ENCODE assay signal across 11 mouse cellular contexts in the genomic region with DNA sequence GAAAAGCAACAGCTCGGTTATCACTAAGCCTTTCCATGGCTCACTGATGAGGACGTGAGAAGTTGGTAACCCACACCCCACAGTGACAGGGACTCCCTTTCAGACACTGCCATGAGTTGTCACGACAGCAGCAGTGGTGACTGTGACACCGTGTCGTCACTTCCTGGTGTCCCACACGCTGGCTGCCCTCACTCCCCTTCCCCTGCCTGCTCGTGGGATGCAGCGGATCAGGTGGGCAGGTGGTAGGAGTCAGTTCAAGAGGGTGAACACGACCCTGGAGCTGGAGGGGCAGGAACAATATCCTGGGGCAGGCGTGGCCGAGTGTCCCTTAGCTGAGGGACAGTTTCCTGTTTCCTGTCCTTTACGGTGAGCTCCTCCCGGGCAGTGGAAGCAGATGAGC.
DNase-seq lines count a peak whose midpoint lies in the region; ATAC-seq and TF ChIP-seq lines count a peak whose summit lies in the region.
"Had no signal": no experiment of that assay in that cellular context is flagged by ENCODE, and none has a peak within 500 bp of the region (broad histone marks: within the 10 kb centered on the region; RNA-seq: fewer than 3 reads in every experiment).

No protein-coding gene starts in this region.

- WGBS in heart, embryonic 11.5 days (ENCODE audit: insufficient replicate concordance) = 36% methylated on average over 13 of the region's 13 CpGs
- WGBS in lung, postnatal 0 days = 31% methylated on average over 13 of the region's 13 CpGs
- 60% methylated on average over 13 of the region's 13 CpGs for WGBS in embryonic facial prominence, embryonic 14.5 days

- no peak for TF ChIP-seq CTCF in lung, postnatal 0 days (IDR thresholded peaks at IDR 0.05)

- H3ac ChIP-seq in myocyte (ENCODE audit: control insufficient read depth, insufficient read length) = no peak overlapping the region

- peaks cover 29% of the 10 kb centered on the region for H3K4me1 ChIP-seq in heart, embryonic 11.5 days (ENCODE audit: control insufficient read depth, insufficient read depth, low read length)
- H3K4me1 ChIP-seq in lung, postnatal 0 days (ENCODE audit: insufficient read depth, low read depth, low read length) = peaks cover 5% of the 10 kb centered on the region; the same call in 1 of the 2 replicates
- peaks cover 39% of the 10 kb centered on the region for H3K4me1 ChIP-seq in embryonic facial prominence, embryonic 14.5 days (ENCODE audit: control insufficient read depth, insufficient read depth, low read length)

- H3K27me3 ChIP-seq in heart, embryonic 11.5 days (ENCODE audit: control insufficient read depth, insufficient read depth, low read length) = no peaks in the 10 kb centered on the region
- no peaks in the 10 kb centered on the region for H3K27me3 ChIP-seq in lung, postnatal 0 days (replicated peaks; ENCODE audit: insufficient read depth, low read length)
- H3K27me3 ChIP-seq in embryonic facial prominence, embryonic 14.5 days (replicated peaks; ENCODE audit: control insufficient read depth, insufficient read depth, low read length) = no peaks in the 10 kb centered on the region
- no peaks in the 10 kb centered on the region for H3K27me3 ChIP-seq in myocyte (ENCODE audit: control insufficient read depth, insufficient read depth, insufficient read length)
- H3K27me3 ChIP-seq: CH12.LX had no signal

- H3K9ac ChIP-seq in heart, embryonic 11.5 days (ENCODE audit: low read depth, low read length) = peak overlapping the region; percentile 49; the same call in 1 of the 2 replicates
- no peak overlapping the region for H3K9ac ChIP-seq in lung, postnatal 0 days (replicated peaks; ENCODE audit: low read depth)
- 0 out of 2 replicates have a peak overlapping the region, but pooled peaks have one; percentile 27 for H3K9ac ChIP-seq in embryonic facial prominence, embryonic 14.5 days (ENCODE audit: low read depth, low read length)
- H3K9ac ChIP-seq: lung, embryonic 14.5 days had no signal

- no peak for TF ChIP-seq EP300 in lung, postnatal 0 days (IDR thresholded peaks at IDR 0.05)

- no peaks in the 10 kb centered on the region for H3K79me2 ChIP-seq in myocyte (ENCODE audit: control insufficient read depth, insufficient read depth)

- no peak for DNase-seq in heart, postnatal 36 days
- no peak for DNase-seq in lung, postnatal 0 days (ENCODE audit: low spot score)
- DNase-seq in lung, adult 18-20 months = no peak
- no peak for DNase-seq in embryonic facial prominence, embryonic 14.5 days (ENCODE audit: low spot score)
- no peak for DNase-seq in spleen, postnatal 36 days (ENCODE audit: low spot score in 2 of 2)
- DNase-seq in frontal cortex, adult 2 months (ENCODE audit: extremely low spot score in 1 of 2, low spot score in 1 of 2) = no peak

- H3K4me3 ChIP-seq in heart, embryonic 11.5 days (ENCODE audit: low read depth, low read length) = no peak overlapping the region
- no peak overlapping the region for H3K4me3 ChIP-seq in lung, postnatal 0 days (ENCODE audit: low read depth, low read length)
- H3K4me3 ChIP-seq in embryonic facial prominence, embryonic 14.5 days (ENCODE audit: low read depth, low read length) = no peak overlapping the region
- H3K4me3 ChIP-seq in myocyte = no peak overlapping the region

- H3K9me3 ChIP-seq in heart, embryonic 11.5 days (replicated peaks; ENCODE audit: control insufficient read depth, low read length) = no peaks in the 10 kb centered on the region
- no peaks in the 10 kb centered on the region for H3K9me3 ChIP-seq in lung, postnatal 0 days (ENCODE audit: low read length)
- no peaks in the 10 kb centered on the region for H3K9me3 ChIP-seq in embryonic facial prominence, embryonic 14.5 days (ENCODE audit: control insufficient read depth, low read length)

- H3K27ac ChIP-seq in heart, embryonic 11.5 days (ENCODE audit: low read depth, low read length) = peak overlapping the region; percentile 15; the same call in 1 of the 2 replicates
- no peak overlapping the region for H3K27ac ChIP-seq in lung, postnatal 0 days (ENCODE audit: low read length)
- H3K27ac ChIP-seq in embryonic facial prominence, embryonic 14.5 days (replicated peaks; ENCODE audit: low read depth, low read length) = peak overlapping the region; percentile 66; the same call in 1 of the 2 replicates

- intact Hi-C loops in heart, postnatal 36 days (cut with DNase I) = no loop called here

- H3K36me3 ChIP-seq in heart, embryonic 11.5 days (ENCODE audit: control insufficient read depth, insufficient read depth, low read length) = no peaks in the 10 kb centered on the region
- H3K36me3 ChIP-seq in lung, postnatal 0 days (ENCODE audit: insufficient read depth, low read length) = no peaks in the 10 kb centered on the region
- no peaks in the 10 kb centered on the region for H3K36me3 ChIP-seq in embryonic facial prominence, embryonic 14.5 days (ENCODE audit: control insufficient read depth, insufficient read depth, low read length)
- H3K36me3 ChIP-seq in myocyte (ENCODE audit: control insufficient read depth, insufficient read depth) = no peaks in the 10 kb centered on the region

- no peak overlapping the region for H3K4me2 ChIP-seq in heart, embryonic 11.5 days
- no peak overlapping the region for H3K4me2 ChIP-seq in lung, postnatal 0 days (replicated peaks; ENCODE audit: low read depth, low read length)
- H3K4me2 ChIP-seq in embryonic facial prominence, embryonic 14.5 days (ENCODE audit: low read depth, low read length) = no peak overlapping the region
- peak overlapping the region; percentile 59 for H3K4me2 ChIP-seq in myocyte (ENCODE audit: low read depth)
- H3K4me2 ChIP-seq: lung, embryonic 14.5 days had no signal

- no peak for ATAC-seq in heart, embryonic 11.5 days (replicated peaks; ENCODE audit: insufficient number of reproducible peaks, low FRiP score, low TSS enrichment)
- peak; percentile 43 for ATAC-seq in lung, postnatal 0 days
- ATAC-seq in embryonic facial prominence, embryonic 14.5 days (ENCODE audit: low read depth) = no peak
- ATAC-seq: intestine, embryonic 16.5 days had no signal

- TF ChIP-seq POLR2A in myocyte (IDR thresholded peaks at IDR 0.05; ENCODE audit: insufficient read length, low read depth) = no peak

TF ChIP-seq in myocyte, 11 proteins besides CTCF, POLR2A, EP300 and RAD21:
- no peak for TF ChIP-seq POLR2AphosphoS2 (IDR thresholded peaks at IDR 0.05; ENCODE audit: insufficient read length, low read depth)
- peak in 1 of 3 experiments; percentile 3 for TF ChIP-seq MYOD1 (IDR thresholded peaks at IDR 0.05; ENCODE audit: control insufficient read depth in 1 of 3, insufficient read length in 2 of 3, low read depth in 2 of 3)
- no peak for TF ChIP-seq E2F4 (IDR thresholded peaks at IDR 0.05; ENCODE audit: insufficient read depth)
